Mouse (Mus musculus) inflammation-experienced regulatory T-cells, adult 6 months (primary cell): Measurements from ENCODE around the gene Try10. TPM values are rescaled to one million over a fixed set of nuclear protein-coding genes. Genes with fewer than 3 reads are reported as not detected.
"Not testable (repeated sequence)": the region's sequence is repeated elsewhere in the genome, so short reads cannot be mapped to it uniquely, and the experiment has no call there.

Experiments used
- ATAC-seq: one replicate; pipeline ENCODE4 v1.8.0; 2017
- polyA plus RNA-seq, 3 experiments: library from polyadenylated mRNA; unstranded; fragments of 100-300 nt; shearing (Covaris generic); gene quantifications; one replicate each; pipeline ENCODE4 v1.2.1; 2017

The Try10 gene
- under 1 TPM in 2 of 3 experiments, not detected in 1; 0.60 to 0.70 TPM for polyA plus RNA-seq

GRCm38 (mm10) chr6:41353932-41354331 is at the start of gene Try10:
Gene Try10 (plus strand): TSS chr6:41354105.
- ATAC-seq = no peak

- ATAC-seq = not testable (repeated sequence)
Observed at GRCm38 (mm10) chr6:41316741-41317140, 37.2 kb upstream of the Try10 start, which contains the start of gene Try5. Gene Try5 (minus strand): TSS chr6:41316841.

- ATAC-seq = not testable (repeated sequence)
Observed at GRCm38 (mm10) chr6:41373772-41374171, 19.9 kb downstream of the Try10 start.

GRCm38 (mm10) chr6:41377578-41377977 is 23.7 kb downstream of the Try10 start, which contains the start of gene Prss3:
Gene Prss3 (minus strand): TSS chr6:41377678.
- ATAC-seq = not testable (repeated sequence)

- ATAC-seq = no peak
Observed at GRCm38 (mm10) chr6:41386781-41387180, 32.9 kb downstream of the Try10 start.

- ATAC-seq = not testable (repeated sequence)
Observed at GRCm38 (mm10) chr6:41391640-41392039, 37.7 kb downstream of the Try10 start.

- ATAC-seq = not testable (repeated sequence)
Observed at GRCm38 (mm10) chr6:41392056-41392455, 38.2 kb downstream of the Try10 start, which contains the start of gene Gm5771. Gene Gm5771 (plus strand): TSS chr6:41392356.

Other genes with a start within 250 kb of the Try10 start
- not detected for gene Try4, start 51.8 kb upstream of the Try10 start, polyA plus RNA-seq
- gene Try5, start 37.3 kb upstream of the Try10 start, polyA plus RNA-seq = not detected
- gene Prss3, start 23.6 kb downstream of the Try10 start, polyA plus RNA-seq = not detected
- not detected for gene Gm5771, start 38.3 kb downstream of the Try10 start, polyA plus RNA-seq
- not detected for gene Gm10334, start 92.0 kb downstream of the Try10 start, polyA plus RNA-seq
- not detected for gene Prss1, start 104.8 kb downstream of the Try10 start, polyA plus RNA-seq
- gene Prss2, start 167.7 kb downstream of the Try10 start, polyA plus RNA-seq = 1 to 10 TPM in 2 of 3 experiments, under 1 TPM in 1; 0.45 to 4.0 (median 2.7) TPM